Mouse (Mus musculus) testis, postnatal 14 days (tissue): ENCODE data around the gene Crebl2.

ENCODE experiments used
- DNase-seq: peaks from one replicate; pipeline ENCODE4 v3.0.0; 2021; ENCODE audit warnings: low spot score

The Crebl2 gene

DNA sequence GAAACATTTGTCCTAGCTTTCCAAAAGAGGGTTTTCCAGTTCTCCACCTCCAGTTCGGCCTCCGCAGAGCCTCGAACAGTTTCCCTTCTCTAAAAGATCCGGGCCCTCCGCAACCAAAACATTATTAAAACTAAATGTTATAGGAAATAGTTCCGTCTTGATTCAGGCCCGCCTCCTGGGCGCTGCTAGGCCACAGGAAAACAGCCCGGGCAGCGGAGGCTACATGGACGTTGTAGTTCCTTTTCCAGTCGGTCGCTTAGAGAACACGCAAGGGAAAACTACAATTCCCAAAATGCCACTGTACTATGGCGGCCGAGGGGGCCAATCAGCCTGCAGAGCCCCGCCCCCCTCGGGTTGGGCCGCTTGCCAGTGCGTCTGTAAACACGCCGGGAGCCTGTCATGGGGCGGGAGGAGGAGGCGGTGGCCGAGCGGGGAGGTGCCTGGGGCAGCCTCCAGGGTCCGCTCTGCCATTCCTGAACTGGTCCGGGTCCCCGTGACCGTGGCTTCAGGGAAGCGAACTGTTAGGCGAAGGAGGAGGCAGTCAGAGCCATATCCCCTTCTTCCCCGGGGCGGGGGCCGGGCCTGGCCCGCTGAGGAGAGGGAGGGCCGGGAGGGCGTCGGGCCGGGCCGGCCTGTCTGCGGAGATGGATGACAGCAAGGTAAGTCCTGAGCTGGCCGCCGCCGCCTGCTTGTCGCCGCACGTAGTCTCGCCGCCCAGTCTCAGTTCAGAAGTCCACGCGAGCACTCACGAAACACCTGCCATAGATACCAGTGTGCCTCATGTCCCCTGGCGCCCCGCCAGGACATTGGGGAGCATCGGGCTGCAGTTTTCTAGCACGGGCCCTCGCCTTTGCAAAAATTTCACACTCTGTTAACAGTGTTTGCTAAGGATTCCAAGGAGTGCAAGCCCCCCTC lies at the start of gene Crebl2:
TSS of gene Crebl2 (plus strand) at position 369 of the 915 bp plus-strand sequence.
- DNase-seq = peak; percentile 99

DNA sequence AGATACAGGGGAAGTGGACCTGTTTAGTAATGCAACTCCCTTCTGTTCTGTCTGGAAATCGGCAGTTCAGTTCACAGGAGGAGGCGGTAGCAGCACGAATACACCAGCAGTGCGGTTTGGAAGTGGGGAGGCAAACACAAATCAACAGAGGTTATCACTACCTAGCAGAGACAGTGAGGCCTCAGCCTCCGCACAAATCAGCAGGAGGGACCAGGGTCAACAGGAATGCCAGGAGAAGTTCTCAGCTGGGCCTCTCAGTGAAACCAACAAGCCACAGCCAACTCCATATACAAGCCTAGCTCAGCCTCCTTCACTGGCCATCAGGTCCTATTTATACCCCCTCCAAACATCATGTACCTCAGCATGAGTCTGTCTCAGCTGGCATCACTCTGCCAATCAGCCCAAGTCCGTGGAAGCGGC lies 48.5 kb upstream of the Crebl2 start:
- DNase-seq = no peak

DNA sequence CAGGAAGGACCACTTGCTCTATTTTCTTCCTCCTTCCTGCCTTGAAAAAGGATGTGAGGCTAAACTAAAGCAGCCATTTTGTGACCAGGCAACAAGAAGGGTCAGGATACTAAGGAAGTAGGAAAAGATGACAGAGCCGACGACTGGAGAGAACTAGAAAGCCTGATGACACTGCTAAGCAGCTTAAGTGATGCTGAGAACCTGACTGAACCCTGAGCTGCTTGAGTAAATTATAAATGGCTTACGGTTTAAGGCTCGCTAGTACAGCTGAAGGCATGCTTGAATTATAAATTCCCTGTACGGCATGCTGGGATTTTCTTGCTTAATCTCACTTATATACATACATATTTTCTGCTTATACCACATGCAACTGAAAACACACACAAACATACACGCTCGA lies 47.1 kb upstream of the Crebl2 start:
- DNase-seq = no peak

DNA sequence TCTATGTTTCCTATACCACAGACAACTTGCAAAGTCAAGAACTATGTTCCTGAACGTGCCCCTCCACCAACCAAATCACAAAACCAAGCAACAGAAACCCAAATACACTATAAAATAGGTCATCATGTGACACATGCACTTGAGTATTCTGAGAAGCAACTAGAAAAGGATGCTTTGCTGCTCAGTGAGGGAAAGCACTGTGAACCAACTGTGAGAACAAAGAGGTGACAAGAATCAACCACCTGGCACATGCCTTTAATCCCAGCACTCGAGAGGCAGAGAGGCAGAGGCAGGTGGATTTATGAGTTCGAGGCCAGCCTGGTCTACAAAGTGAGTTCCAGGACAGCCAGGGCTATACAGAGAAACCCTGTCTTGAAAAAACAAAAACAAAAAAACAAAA lies 43.5 kb upstream of the Crebl2 start:
- DNase-seq = no peak

DNA sequence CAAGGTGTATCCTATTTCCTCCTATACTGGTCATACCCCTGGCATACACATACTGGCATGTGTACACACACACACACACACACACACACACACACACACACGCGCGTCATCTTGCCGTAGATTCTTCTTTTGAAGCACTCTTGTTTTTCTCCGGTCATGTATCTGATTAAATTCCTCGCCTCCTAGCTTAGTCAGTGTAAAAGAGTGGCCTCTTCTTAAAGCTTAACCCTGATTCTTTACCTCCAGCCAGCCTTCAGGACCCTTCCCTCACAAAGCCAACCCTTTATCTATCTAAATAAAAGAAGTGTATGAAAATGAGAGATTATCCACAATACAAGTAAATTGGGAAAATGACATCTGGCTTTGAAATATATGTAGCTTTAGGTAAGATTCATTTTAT lies 40.9 kb upstream of the Crebl2 start:
- no peak for DNase-seq

DNA sequence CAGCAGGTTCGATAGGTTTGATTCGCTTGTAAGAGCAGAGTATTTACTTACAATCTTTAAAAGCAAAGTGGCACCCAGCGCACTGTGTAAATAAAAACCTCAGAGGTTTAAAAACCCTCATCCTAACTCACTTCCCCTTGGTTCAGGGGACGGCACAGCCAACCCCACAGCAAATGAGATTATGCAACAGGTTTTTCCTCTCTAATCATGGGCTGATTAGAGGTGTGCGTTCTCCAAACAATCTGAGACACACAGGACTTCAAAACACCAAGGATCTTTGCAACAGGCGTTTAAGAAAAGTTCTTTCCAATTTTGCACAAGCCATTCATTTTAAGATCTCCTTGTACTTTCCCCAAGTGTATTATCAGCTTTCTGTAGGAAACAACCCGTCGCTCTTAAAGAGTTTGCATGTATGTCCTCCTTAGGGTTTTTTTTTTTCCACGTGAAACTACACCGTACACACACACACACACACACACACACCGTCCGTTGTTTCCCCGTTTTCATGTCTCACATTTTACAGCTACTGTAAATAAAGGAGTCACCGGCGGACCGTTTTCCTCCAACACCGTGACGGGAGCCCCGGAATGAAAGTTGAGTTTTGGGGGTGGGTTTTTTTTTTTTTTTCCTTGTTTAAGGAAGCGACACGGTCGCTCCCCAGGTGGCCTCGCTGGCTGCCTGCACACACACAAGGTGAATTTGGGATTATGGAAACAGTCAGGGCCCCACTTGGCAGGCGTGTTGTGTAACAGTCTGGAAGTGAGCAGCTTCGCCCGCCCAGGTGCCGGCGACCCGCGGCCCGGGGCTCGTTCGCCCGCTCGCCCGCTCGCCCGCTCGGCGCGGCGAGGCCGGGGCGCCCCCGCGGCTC lies 38.5 kb upstream of the Crebl2 start:
- DNase-seq = peak; percentile 57

DNA sequence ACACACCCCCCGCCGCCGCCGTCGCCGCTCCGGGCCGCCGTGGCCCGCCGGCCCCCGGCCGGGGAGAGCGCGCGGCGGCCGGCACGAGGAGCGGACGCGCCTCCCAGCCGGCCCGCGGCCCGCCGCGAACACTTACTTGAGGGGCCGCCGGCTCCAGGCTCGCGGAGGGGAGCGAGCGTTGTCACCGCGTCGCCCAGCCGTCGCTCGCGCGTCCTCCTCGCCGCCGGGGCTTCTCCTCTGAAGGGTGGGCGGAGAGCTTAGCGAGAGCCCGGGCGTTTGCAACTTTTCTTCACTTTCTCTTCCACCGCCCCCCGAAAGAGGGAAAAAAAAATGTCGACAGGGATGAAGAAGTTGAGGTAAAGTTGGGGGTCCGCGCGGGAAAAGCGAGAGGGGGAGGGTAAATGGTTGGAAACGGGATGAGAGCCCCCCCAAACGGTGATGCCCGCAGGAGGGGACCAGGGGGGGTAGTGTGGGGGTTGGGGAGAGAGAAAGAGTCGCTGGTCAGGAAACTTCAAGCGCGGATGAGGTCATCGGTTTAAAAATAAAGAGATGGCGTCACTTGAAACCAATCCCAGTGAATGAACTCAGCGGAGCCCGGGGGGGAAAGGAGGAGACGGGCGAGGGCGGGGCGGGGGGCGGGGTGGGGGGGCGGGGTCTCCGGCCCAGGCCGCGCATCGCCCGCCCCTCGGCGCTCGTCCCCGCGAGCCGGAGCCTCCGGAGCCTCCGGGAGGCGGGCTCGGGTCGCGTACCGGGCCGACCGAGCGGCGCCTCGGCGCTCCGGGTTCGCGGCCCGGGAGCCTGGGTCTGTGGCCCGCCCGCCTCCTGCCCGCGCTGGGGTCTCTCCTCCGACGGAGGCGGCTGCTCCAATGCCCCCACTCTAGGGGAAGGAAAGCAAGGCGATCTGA lies 37.6 kb upstream of the Crebl2 start, which contains the start of gene Dusp16:
TSS of gene Dusp16 (minus strand) at position 485 of the 905 bp plus-strand sequence.
- peak; percentile 91 for DNase-seq

DNA sequence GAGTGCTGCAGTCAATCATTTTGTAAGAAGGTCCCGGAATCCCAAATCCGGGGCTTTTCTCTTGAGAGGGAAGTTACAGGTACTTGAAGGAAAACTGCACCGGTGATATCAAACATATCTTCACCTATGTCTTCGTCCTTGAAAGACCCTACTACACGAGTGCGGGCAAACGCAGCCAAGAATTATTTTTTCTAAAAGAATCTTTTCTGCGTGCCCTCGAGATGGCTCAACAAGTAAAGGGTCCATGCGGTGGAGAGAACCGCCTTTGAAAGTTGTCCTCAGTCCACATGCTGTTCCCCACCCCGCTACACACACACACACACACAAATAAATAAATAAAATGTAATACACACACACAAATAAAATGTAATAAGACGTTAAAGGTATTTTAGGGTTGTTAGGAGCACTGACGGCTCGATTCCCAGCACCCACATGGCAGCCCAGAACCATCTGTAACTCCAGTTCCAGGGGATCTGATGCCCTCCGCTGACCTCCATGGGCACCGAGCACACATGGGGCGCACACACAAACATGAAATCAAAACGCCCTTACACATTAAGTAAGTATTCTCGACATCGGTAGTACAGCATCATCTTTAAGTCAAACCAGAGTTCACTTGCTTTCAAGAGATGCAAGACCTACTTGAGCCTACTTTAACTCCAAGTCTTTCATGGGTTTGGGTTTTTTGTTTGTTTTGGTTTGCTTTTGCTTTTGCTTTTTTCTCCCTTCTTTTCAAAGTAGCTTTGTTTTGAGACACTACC lies 36.7 kb upstream of the Crebl2 start:
- DNase-seq = no peak

DNA sequence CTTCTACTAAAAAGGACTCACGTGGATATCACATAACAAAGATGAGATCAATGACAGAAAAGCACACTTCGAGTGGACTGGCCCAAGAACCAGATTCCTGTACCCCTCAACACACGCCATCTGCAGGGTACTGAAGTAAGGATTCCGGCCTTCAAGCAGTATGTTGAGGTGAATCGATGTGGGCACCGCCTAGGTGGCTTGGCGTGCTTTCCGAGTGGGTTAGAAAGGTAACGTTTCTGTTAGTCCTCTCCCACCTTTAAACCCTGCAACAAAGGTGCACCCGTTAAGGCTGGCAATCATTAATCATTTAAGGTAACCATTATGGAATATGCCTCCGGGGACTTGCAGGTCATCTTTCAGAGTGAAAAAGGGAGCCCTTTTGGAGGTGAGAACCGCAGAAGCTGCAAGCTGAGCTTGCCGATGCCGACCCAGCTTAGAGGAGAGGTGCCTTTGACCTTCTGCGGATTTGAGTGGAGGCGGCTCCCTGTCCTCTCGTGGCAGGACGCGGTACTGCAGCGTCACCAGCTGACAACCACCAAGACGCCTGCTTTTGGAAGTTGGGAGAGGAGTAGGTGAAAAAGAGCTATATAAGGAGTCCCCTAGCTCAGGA lies 35.9 kb upstream of the Crebl2 start:
- peak; percentile 79 for DNase-seq

DNA sequence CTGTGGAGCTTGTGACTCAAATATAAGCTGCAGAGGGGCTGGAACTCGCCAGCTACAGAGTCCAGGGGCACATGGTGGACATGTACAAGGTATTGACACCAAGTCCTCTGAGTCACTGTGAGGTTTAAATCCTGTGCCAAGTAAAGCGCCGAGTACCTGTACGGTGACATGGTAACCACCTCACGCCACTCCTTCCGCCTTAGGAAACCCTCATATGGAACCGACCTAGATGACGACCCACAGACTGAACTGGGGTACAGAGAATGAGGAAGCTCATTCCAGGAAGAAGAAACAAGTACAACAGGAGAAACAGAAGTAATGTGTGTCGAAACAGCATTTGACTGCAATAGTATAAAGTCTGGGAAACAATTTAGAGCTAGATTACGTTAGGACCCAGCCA lies 33.7 kb upstream of the Crebl2 start:
- DNase-seq = no peak

DNA sequence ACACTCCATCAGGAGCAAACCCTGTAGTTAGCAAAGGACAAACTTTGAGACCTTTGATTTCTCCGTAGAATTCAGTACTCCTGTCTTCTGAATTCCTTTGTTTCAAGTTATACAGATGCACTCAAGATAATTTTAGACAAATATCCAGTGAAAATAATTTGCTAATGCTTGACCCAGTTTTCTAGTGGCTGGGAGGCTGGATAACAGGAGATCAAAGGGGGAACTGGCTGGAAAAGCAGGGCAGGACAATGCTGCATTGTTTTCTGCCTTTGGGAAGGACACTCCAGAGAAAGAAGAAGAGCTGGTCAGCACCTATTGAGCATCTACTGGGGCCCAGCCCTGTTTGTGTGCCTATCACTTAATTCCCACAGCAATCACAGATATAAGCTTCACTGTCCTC lies 28.5 kb upstream of the Crebl2 start:
- DNase-seq = no peak

DNA sequence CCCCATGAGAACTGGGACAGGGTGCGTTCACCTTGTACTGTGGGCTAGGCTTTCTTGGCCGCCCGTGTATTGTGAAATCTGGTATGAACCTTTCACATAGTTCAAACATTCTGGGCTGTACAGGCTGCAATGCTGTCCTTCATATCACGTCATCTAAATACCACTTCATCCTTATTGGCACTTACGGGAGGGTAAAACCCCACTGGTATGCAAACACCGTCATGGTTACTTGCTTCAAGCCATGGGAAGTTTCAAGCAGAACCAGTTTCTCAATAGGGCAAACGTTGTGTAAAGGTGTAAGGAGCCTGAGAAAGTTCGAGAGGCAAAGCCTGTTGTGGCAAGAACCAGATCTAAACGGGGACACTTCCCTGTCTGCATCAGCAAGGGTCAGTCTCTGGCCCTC lies 27.3 kb upstream of the Crebl2 start:
- no peak for DNase-seq

DNA sequence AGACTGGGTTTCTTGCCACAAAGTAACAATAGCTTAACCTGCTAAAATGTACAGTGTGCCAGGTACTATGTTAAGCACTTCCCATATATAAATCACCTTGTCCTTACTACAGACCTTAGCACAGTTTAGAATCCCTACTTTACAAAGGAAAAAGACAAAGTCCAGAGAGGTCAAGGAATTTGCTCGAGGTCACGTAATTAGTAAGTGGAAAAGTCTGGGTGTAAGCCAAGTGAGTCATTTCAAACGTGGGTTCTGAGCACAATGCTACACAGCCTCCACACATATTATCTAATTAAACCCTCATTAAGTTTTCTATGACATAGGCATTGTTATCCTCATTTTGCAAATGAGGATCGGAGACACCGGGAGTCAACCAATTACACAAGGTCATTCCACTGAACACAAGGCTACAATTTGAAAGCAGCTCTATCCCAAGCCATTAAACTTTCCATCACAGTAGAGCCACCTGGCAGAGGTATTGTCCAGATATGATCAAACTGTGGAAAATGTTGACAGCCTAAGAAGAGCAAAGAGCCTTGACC lies 25.1 kb upstream of the Crebl2 start:
- no peak for DNase-seq

DNA sequence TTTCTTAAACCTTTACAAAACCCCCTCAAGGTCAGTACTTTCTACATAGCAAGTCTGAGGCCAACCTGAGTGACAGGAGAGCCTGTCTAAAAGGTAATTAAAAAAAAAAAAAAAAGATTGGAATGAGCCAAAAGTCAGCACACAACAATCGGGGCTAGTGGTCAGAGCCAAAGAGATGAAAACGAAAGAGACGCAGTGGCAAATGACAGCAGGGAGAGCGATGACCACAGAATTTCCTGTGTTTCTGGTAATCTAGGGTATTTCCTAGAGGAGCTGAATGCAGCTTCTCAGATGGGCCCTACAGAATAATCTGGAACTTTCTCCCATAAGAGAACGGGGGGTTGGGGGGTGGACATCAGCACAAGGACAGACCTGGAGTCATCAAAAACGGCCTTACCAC lies 23.8 kb upstream of the Crebl2 start:
- no peak for DNase-seq

DNA sequence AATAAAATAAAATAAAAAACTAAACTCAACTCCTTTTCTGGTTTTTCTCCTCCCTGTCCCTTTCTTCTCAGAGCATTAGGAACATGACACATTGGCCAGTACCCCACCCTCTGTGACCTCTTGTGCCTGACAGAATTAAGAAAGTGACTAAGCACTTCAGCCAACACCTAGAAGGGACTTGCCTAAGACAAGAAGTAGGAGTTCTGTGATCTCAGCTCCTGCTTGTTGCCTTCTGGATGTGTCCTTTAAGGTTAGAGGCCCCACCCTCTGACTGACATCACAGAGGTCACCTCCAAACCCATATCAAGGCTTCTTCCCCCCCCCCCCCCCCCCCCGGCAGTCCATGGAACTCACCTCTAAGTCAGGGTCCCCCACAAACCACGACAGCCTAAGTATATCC lies 22.9 kb upstream of the Crebl2 start:
- DNase-seq = no peak

DNA sequence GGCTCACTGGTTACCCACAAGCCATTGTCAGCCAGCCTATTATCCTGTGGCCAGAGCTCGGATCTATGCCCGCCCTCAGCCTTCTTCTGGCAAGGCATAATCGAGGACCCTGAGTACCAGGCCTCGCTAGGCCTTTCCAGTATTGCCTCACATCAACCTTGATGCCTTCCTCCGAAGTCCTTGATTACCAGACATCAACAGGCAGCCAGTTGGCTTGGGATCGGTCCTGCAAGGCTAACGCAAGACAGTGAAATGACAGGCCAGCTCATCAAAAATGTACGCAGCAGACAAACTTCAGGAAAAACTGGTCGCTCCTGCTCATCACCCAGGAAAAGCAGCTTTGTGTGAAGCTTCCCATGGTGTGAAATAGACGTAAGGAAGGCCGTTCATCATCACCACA lies 22.2 kb upstream of the Crebl2 start:
- no peak for DNase-seq

DNA sequence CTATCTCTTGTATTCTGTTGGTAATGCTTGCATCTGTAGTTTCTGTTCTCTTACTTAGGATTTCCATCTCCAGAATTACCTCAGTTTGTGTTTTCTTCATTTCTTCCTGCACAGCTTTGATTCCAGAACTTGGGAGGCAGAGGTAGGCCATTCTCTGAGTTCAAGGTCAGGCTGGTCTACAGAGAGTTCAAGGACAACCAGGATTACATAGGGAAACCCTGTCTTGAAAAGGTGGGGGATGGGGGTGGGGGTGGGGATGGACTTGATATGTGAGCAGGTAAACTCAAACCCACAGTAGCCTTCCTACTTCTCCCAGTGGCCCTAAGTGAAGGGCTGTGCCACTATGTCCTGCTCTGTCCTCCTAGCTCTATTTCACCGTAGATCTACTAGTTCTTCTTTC lies 16.9 kb upstream of the Crebl2 start:
- DNase-seq = no peak

DNA sequence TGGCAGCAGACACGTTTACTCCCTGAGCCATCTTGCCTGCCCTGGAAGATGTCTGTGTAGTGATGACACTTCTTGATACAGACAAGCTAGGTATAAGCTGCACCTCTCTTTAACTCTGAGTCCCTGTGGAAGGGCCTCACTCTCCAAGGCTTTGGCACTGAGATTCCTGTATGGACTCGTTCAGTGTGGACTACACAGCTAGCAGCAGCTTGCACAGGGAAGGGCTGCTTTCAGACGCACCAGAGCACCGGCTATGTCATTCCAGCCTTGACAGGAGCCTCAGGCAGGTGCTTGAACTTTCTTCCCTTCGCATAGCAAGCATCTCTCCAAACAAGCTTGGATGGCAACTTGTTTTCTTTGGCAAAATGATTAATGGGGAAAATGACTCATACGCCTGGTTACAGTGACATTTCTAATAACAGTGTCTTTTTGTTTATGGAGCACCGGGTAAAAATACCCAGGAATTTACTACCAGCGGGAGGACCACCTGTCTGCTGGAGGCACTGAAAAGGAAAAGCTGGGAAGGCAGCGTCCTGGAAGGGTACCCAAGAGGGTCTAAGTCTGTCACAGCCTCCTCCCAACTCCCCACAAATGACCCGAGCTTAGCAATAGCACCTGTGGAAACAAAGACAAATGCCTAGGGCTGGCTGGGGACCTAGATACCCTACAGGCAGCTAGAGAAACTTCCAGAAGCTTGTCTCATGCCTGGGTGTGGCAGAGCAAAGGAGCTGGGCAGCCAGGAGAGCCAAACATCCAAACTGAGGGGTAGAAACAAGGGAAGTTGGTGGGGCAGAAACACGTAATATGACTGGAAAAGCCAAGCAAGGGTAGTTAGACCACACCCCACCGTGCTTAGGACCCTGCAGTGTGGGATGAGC lies 12.7 kb upstream of the Crebl2 start:
- no peak for DNase-seq

DNA sequence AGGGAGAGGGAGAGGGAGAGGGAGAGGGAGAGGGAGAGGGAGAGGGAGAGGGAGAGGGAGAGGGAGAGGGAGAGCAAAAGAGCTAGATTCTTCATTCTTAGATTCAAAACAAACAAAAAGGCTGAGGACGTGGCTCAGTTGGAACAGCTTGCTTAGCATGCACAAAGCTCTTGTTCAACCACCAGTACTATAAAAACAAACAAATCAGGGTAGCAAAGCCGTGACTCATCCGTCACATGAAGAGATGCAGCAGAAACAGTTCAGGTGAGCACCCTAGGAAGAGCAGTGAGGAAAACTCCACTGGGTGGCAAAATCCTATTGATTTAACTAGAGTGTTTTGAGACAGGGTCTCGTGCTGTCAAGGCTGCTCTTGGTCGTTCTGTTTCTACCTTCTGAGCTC lies 10.2 kb upstream of the Crebl2 start:
- no peak for DNase-seq
